Mouse (Mus musculus) megakaryocyte, embryonic 14.5 days (primary cell): ENCODE data around the gene Nab1.

Experiments
- FLI1 ChIP-seq: IDR thresholded peaks from 2 replicates; pipeline ENCODE4 v1.6.1; 2012; ENCODE audit warnings: low read length, inconsistent platforms, mixed read lengths
- GATA1 ChIP-seq: IDR thresholded peaks from 3 replicates; pipeline ENCODE4 v1.6.1; 2012; ENCODE audit warnings: mixed read lengths, low read length, inconsistent platforms, borderline replicate concordance

GRCm38 (mm10) chr1:52499601-52500313, 722 bp downstream of the Nab1 start:
- no peak for TF ChIP-seq FLI1
- TF ChIP-seq GATA1: no peak
